Mouse (Mus musculus): Measurements from ENCODE around the gene Atp6ap1. TPM values are rescaled to one million over a fixed set of nuclear protein-coding genes. Genes with fewer than 3 reads are reported as not detected.

The Atp6ap1 gene
- polyA plus RNA-seq, 1 experiment from 2014 or later = 126 TPM

DNA sequence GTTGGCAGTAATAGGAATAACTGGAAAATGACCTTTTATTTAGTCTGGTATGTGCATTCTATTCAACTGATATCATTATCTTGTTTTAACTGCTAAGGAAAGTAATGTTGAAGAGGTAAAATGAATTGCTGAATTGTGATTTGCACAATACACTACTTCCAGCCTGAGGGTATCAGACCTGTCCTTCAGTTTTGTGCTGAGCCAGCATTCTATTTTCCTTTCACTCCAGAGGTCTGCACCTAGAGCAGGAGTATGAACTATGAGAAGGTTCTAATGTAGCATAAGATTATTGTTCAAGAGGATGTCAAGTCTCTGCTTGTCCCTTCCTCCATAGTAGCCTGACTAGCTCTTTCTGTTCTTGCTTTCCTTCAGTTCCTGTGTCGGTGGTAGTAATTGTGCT, 1.5 kb downstream of the Atp6ap1 start:
- Histone ChIP-seq H3K4me2 (ENCODE audit: low read depth, low read length) (no peak overlapping the region), H3K9me3 (replicated peaks; ENCODE audit: control insufficient read depth, low read length) (no peaks in the 10 kb centered on the region), H3K9ac (ENCODE audit: low read length) (no peak overlapping the region), H3K4me1 (ENCODE audit: control insufficient read depth, insufficient read depth, low read length) (0 out of 2 replicates have a peak, but pooled peaks cover 3% of the 10 kb centered on the region), H3K36me3 (ENCODE audit: control insufficient read depth, insufficient read depth) (peaks cover 7% of the 10 kb centered on the region), H3K27ac (ENCODE audit: low read length) (no peak overlapping the region), H3K4me3 (ENCODE audit: low read length) (no peak overlapping the region), H3K27me3 (ENCODE audit: control insufficient read depth, insufficient read depth, low read length) (no peaks in the 10 kb centered on the region)
- 62% methylated on average over 1 of the region's 1 CpGs for WGBS
- no peak for ATAC-seq (replicated peaks; ENCODE audit: extremely low read depth, insufficient read depth, low FRiP score)

DNA sequence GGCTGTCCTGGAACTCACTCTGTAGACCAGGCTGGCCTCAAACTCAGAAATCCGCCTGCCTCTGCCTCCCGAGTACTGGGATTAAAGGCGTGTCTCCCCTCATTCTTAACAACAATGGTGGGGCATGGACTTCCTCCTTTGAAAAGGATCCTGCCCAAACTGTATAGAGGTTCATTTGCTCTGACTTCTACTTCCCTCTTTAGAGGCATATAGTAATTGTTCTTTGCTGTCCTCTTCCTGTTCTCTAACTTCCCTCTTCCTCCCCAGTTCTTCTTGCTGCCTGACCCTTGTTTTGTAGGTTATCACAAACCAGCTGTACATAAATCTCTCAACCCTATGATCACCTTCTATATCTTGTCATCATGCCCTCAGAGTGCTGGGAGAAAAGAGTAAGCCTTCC, 2.8 kb downstream of the Atp6ap1 start:
- no peak for ATAC-seq (replicated peaks; ENCODE audit: extremely low read depth, insufficient read depth, low FRiP score)
- no peaks in the 10 kb centered on the region for H3K9me3 ChIP-seq (replicated peaks; ENCODE audit: control insufficient read depth, low read length)
- no peak overlapping the region for H3K27ac ChIP-seq (ENCODE audit: low read length)
- peaks cover 5% of the 10 kb centered on the region; the same call in 1 of the 2 replicates for H3K4me1 ChIP-seq (ENCODE audit: control insufficient read depth, insufficient read depth, low read length)
- H3K4me2 ChIP-seq (ENCODE audit: low read depth, low read length) = no peak overlapping the region
- no peak overlapping the region for H3K4me3 ChIP-seq (ENCODE audit: low read length)
- peaks cover 10% of the 10 kb centered on the region for H3K36me3 ChIP-seq (ENCODE audit: control insufficient read depth, insufficient read depth)
- 77% methylated on average over 3 of the region's 3 CpGs for WGBS
- no peak overlapping the region for H3K9ac ChIP-seq (ENCODE audit: low read length)
- H3K27me3 ChIP-seq (ENCODE audit: control insufficient read depth, insufficient read depth, low read length) = no peaks in the 10 kb centered on the region

- Histone ChIP-seq H3K4me1 (ENCODE audit: control insufficient read depth, insufficient read depth, low read length) (peaks cover 10% of the 10 kb centered on the region), H3K27ac (ENCODE audit: low read length) (peak within 1 kb of the TSS; percentile 94), H3K9ac (ENCODE audit: low read length) (peak within 1 kb of the TSS; percentile 80), H3K4me2 (ENCODE audit: low read depth, low read length) (peak within 1 kb of the TSS; percentile 75), H3K27me3 (ENCODE audit: control insufficient read depth, insufficient read depth, low read length) (no peaks in the 10 kb centered on the region), H3K36me3 (ENCODE audit: control insufficient read depth, insufficient read depth) (peaks cover 26% of the 10 kb centered on the region), H3K4me3 (ENCODE audit: low read length) (peak within 1 kb of the TSS; percentile 67), H3K9me3 (replicated peaks; ENCODE audit: control insufficient read depth, low read length) (no peaks in the 10 kb centered on the region)
- peak; percentile 84 for ATAC-seq (replicated peaks; ENCODE audit: extremely low read depth, insufficient read depth, low FRiP score)
- WGBS = 7% methylated on average over 38 of the region's 41 CpGs
Observed at GRCm38 (mm10) chrX:74304867-74305700, 8.2 kb downstream of the Atp6ap1 start, which contains the start of gene Gdi1. Gene Gdi1 (plus strand): TSS chrX:74304998.

- Histone ChIP-seq H3K27ac (ENCODE audit: low read length) (peak within 1 kb of the TSS; percentile 88), H3K4me1 (ENCODE audit: control insufficient read depth, insufficient read depth, low read length) (no peaks in the 10 kb centered on the region), H3K27me3 (ENCODE audit: control insufficient read depth, insufficient read depth, low read length) (no peaks in the 10 kb centered on the region), H3K4me2 (ENCODE audit: low read depth, low read length) (peak within 1 kb of the TSS; percentile 61), H3K36me3 (ENCODE audit: control insufficient read depth, insufficient read depth) (peaks cover 18% of the 10 kb centered on the region), H3K9ac (ENCODE audit: low read length) (peak within 1 kb of the TSS; percentile 82), H3K9me3 (replicated peaks; ENCODE audit: control insufficient read depth, low read length) (no peaks in the 10 kb centered on the region), H3K4me3 (ENCODE audit: low read length) (peak within 1 kb of the TSS; percentile 73)
- ATAC-seq (replicated peaks; ENCODE audit: extremely low read depth, insufficient read depth, low FRiP score) = peak; percentile 95
- WGBS = 18% methylated on average over 59 of the region's 59 CpGs
Observed at GRCm38 (mm10) chrX:74312540-74313464, 15.9 kb downstream of the Atp6ap1 start, which contains the start of gene Fam50a. Gene Fam50a (plus strand): TSS chrX:74313033.

DNA sequence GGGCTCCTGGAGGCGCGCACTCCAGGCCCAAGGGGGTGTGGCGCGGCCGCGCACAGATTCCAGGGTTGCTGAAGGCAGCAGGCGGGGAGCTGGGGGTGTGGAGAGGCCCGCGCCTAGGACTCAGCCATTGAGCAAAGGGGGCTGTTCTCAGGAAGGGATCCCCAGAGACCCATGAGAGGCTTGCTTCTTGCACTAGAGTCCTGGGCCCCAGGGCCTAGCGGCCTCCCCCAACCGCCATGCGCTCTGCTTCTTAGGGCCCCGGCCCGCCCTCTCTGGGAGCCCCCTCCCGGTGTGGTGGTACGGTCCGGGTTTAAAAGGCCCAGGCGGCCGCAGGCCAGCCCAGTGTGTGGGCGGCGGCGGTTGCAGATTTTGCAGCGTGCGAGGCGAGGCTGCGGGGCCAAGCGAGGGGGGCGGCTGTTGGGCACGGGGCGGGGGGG, 31.8 kb downstream of the Atp6ap1 start, which contains the start of gene Plxna3:
Plxna3 (plus strand) TSS at position 342 of the 437 bp plus-strand sequence.
- H3K27ac ChIP-seq (ENCODE audit: low read length) = peak within 1 kb of the TSS; percentile 62
- H3K36me3 ChIP-seq (ENCODE audit: control insufficient read depth, insufficient read depth) = no peaks in the 10 kb centered on the region
- ATAC-seq (replicated peaks; ENCODE audit: extremely low read depth, insufficient read depth, low FRiP score) = peak; percentile 92
- no peaks in the 10 kb centered on the region for H3K27me3 ChIP-seq (ENCODE audit: control insufficient read depth, insufficient read depth, low read length)
- peaks cover 11% of the 10 kb centered on the region for H3K4me1 ChIP-seq (ENCODE audit: control insufficient read depth, insufficient read depth, low read length)
- H3K4me3 ChIP-seq (ENCODE audit: low read length) = peak within 1 kb of the TSS; percentile 53
- H3K4me2 ChIP-seq (ENCODE audit: low read depth, low read length) = peak within 1 kb of the TSS; percentile 67
- H3K9ac ChIP-seq (ENCODE audit: low read length) = peak within 1 kb of the TSS; percentile 73
- no peaks in the 10 kb centered on the region for H3K9me3 ChIP-seq (replicated peaks; ENCODE audit: control insufficient read depth, low read length)
- 12% methylated on average over 22 of the region's 30 CpGs for WGBS

DNA sequence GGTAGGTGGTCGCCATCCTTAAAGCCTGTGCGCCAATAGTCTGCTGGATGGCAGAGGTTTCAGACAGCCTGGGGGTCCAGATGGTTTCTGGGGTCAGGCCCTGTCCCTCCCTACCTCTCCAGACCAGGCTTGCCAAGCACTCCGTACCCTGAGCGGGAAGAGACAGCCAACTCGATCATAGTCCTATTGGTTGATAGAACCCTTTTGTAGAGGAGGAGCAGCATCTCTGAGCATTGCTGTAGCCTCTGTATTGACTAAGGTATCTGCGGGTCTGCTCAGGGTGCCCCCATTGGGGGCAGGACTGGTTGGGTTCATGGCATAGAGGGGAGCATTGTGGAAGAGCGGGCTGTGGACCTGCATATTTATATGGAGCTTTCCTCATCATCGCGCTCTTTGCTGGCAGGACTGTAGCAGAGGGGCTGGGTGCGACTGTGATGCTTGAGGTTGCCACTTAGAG, 32.3 kb downstream of the Atp6ap1 start:
- Histone ChIP-seq H3K27me3 (ENCODE audit: control insufficient read depth, insufficient read depth, low read length) (no peaks in the 10 kb centered on the region), H3K4me1 (ENCODE audit: control insufficient read depth, insufficient read depth, low read length) (peaks cover 11% of the 10 kb centered on the region), H3K9ac (ENCODE audit: low read length) (peak overlapping the region; percentile 73), H3K9me3 (replicated peaks; ENCODE audit: control insufficient read depth, low read length) (no peaks in the 10 kb centered on the region), H3K4me2 (ENCODE audit: low read depth, low read length) (peak overlapping the region; percentile 67), H3K4me3 (ENCODE audit: low read length) (peak overlapping the region; percentile 53), H3K36me3 (ENCODE audit: control insufficient read depth, insufficient read depth) (no peaks in the 10 kb centered on the region), H3K27ac (ENCODE audit: low read length) (no peak overlapping the region)
- 18% methylated on average over 10 of the region's 10 CpGs for WGBS
- ATAC-seq (replicated peaks; ENCODE audit: extremely low read depth, insufficient read depth, low FRiP score) = peak; percentile 15; the same call in 1 of the 2 replicates

- Histone ChIP-seq H3K4me1 (ENCODE audit: control insufficient read depth, insufficient read depth, low read length) (peaks cover 11% of the 10 kb centered on the region), H3K36me3 (ENCODE audit: control insufficient read depth, insufficient read depth) (no peaks in the 10 kb centered on the region), H3K9ac (ENCODE audit: low read length) (no peak overlapping the region), H3K4me2 (ENCODE audit: low read depth, low read length) (no peak overlapping the region), H3K27me3 (ENCODE audit: control insufficient read depth, insufficient read depth, low read length) (no peaks in the 10 kb centered on the region), H3K4me3 (ENCODE audit: low read length) (no peak overlapping the region), H3K9me3 (replicated peaks; ENCODE audit: control insufficient read depth, low read length) (no peaks in the 10 kb centered on the region), H3K27ac (ENCODE audit: low read length) (no peak overlapping the region)
- ATAC-seq (replicated peaks; ENCODE audit: extremely low read depth, insufficient read depth, low FRiP score) = no peak
- 48% methylated on average over 2 of the region's 2 CpGs for WGBS
Observed at GRCm38 (mm10) chrX:74330166-74330930, 33.5 kb downstream of the Atp6ap1 start.
